Mouse (Mus musculus) monocyte, adult 2 months (primary cell): ENCODE measurements around the gene Cd52.

Experiments
- DNase-seq, 2 experiments: peaks; one replicate each; pipeline ENCODE4 v3.0.0; 2022; ENCODE audit warnings: low spot score in 2 of 2, low read depth in 1 of 2

Gene Cd52

GRCm38 (mm10) chr4:134119644-134120043 is 24.8 kb upstream of the Cd52 start:
- no peak for DNase-seq

DNA sequence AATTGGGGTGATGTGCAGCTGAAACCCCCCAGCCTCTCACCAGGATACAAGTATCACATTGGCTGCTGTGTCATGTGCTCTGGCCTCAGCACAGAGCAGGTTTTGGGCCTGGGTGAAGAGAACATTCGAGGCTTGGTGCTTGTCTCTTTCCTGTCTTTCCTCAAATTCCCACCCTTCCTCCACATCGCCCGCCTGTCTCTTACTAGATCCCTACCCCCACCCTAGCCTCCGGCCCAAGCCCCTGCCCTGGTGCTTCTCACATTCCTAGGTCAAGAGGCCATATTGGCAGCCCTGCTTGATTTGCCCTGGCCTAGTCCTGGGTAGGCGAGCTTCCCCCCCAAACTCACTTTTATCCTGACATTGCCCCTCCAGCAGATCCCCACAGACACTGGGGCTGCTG is 24.2 kb upstream of the Cd52 start:
- no peak for DNase-seq

GRCm38 (mm10) chr4:134118126-134118800 is 23.4 kb upstream of the Cd52 start:
- DNase-seq, result no peak

DNA sequence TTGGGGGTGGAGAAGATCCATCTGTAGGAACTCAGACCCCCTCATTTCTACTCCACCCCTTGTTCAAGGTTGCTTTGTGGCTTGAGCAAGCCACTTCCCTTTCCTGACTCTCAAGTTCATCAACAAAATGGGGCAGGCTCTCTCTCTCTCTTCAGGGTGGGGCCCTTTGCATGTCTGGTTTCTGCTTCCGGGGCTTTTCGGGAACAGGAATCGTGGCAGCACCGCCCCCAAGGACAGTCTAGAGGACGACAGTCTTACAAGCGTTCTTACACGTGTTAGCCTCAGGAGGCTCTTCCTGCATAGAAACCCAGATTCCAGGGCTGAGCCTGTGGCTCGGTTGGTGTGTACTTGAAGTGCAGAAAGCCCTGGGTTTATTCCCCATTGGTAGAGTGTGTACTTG is 22.1 kb upstream of the Cd52 start:
- DNase-seq, result peak; percentile 61 to 69

DNA sequence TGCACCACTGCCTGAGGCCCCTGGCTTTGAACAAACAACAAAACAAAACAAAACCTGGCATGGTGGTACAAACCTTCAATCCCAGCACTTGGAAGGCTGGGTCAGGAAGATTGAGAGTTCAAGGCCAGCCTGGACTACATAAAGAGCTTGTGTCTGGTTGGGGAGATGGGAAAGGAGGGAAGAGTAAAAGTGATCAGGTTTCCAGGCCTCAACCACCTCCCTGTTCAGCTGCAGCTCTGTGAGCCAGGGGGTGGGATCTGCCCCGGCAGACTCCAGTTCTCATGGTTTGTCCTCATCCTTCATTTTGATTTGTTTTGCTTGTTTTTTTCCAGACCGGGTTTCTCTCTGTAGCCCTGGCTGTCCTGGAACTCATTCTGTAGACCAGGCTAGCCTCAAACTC is 21.6 kb upstream of the Cd52 start:
- no peak for DNase-seq

DNA sequence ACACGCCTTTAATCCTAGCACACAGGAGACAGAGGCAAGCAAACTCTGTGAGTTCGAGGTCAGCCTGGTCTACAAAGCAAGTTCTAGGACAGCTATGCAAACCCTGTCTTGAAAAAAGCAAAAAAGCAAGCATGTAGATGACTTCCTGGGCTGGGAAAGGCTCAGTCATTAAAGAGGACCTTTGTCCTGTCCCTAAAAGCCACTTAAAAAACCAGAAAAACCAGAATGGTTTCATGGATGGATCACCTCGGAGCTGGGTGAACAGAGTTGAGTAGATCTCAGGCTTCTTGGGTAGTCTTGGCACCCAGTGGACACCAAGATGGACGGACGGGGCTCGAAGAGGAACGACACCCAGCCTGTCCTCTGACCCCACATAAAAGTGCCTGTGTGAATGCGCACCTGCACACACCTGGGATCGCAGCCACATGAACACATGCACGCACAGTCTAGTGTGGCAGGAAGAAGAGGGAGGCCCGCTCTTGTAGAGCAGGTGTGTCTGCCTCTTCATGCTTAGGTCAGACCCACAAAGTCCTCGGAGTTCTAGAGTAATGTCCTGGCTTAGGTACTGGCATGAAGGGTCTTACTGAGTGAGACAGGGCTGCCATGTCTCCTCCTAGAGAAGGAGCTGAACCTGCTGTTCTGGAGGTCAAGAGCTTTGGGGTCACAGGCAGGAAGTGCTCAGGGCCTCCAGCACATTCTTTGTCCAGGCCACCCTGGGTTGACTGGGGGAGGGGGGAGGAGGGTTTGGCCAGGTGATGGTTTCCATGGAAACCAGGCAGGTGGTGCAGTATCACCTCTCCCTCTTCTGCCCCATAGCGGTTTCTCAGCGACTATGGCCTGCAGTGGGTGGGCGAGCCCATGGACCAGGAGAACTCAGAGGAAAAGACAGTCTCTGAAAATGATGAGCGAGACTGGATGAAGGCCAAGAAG is 20.6 kb upstream of the Cd52 start:
- DNase-seq, result no peak

DNA sequence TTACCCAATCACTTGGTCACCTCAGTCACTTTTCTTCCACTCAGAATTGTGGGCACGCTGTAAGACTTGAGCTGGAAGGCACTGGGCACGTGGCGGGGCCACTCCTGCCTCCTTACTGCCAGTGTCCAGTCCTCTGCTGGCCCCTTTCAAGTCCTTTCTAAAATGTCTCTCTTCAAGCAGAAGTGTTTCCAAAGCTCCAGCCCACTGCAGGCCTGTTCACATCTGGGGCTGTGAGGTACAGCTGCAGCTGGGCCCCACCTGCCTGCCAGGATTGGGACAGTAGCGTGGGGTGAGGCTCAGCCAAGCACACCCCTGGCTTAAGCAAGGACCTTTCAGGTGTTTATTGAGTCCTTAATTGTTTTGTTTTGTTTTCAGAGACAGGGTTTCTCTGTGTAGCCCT is 19.2 kb upstream of the Cd52 start:
- no peak for DNase-seq

DNA sequence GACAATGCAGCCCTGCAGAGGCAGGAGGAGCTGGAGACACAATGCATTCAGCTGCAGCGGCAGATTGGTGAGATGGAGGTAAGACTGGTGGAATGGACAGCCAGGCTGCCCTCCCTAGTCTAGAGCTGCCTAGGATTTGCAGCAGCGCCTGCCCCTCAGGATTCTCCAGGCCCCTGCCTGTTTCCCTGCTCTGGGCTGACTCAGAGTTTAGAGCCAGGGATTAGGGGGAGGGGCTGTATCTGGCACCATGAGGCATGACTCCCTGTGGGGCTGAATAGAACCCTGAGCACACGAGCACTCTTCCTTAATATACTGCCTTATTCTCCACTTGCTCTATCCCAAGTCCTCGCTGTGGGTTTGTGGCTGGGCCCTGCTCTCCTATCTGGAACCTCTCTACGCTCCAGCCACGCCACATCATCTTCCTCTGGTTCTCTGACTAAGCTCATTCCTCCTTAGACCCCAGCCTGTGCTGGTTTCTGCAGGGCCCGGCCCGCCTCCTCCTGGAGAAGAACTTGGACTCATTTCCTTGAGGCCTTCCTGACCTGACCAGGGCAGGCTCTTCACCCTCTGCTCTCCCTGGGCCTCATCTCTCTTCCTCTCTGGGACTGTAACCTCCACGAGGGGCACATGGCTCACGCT is 18.6 kb upstream of the Cd52 start:
- no peak for DNase-seq

DNA sequence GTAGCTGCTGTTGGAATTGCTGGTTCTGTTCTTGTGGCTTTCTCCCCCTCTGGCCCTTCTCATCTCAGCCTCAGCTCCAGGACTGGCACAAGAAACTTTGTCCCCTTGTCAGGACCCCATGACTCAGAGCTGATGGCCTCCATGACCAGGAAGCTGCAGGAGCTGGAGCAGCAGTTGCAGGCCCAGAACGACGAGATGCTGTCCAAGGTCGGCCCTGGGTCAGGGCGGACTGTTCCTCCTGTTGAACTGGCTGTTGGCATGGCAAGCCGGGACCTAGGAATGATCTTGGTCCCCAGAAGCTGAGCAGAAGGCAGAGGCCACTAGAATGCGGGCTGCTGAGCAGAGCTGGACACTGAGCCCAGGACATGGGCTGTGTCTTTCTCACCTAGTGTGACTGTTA is 17.5 kb upstream of the Cd52 start:
- no peak for DNase-seq

DNA sequence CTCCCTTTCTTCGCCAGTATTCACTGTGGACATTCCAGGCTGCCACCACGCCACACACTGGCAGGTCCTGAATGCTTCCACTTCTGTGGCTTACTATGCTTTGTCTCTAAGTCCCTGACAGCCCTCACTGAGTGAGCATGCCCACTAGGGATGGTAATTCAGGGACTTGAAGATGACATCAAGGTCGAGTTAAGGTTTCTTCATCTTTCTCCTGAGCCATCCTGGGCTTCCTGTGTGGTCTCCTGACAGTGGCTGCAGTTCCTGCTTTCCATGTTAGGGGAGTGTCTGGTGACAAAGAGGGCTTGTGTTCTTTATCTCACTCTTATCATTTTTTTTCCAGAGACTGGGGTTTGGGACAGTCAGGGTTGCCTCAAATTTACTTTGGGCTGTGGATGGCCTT is 15.8 kb upstream of the Cd52 start:
- no peak for DNase-seq

DNA sequence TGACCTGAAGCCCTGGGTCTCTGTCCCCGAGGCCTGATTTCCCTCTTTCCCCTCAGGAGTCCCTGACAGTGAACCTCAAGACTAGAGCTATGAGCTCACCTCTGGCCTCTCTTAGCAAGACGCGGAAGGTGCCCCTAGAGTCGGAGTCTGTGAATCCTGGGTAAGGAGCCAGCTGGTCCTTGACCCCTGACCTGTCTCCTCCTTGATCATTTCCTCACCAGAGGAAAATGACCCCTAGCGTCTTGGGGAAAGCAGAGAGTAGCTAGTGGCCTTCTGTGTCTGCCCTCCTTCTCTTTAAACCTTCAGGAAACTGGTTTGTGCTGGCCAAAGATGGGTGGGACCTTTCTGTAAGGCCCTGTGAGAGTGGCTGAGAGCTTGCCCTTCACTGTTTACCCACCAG is 13.3 kb upstream of the Cd52 start:
- no peak for DNase-seq

DNA sequence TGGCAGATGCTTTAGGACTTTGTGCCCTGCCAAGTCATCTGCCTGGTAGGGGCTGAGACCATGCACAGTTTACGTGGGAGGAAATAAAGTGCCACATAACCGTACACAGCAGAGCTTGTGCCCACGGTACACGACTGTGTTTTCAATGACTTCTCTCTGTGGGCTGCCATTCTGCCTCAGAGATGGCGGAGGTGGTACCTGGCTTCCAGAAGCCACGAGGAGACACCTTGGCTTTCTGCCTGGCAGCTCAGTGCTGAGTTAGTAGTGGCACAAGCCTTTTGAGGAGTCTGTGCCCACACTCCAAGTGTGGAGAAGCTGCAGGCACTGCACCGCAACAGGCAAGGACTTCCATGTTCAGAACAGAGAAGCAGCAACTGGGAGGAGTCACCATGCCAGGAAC is 12.8 kb upstream of the Cd52 start:
- DNase-seq, result no peak

DNA sequence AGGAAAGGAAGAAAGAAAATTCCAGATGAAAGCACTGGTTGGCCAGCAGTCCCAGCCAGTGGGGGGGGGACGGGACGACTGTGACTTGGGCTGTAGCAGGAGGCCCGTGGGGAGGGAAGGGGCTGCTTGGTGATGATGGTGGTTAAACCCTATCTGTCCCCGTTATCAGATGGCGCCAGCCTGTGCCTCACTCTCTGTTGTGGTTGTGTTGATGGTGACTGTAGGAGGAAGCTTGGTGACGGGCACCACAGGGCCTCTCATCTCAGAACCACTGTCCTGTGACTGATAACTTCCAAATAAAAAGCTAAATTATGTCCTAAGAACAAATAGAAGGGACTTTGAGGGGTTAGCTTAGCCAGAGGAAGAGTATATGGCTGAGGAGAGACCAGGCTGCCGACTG is 11.2 kb upstream of the Cd52 start:
- DNase-seq, result no peak

- DNase-seq, result no peak
Observed at GRCm38 (mm10) chr4:134102742-134103119, 7.8 kb upstream of the Cd52 start.

DNA sequence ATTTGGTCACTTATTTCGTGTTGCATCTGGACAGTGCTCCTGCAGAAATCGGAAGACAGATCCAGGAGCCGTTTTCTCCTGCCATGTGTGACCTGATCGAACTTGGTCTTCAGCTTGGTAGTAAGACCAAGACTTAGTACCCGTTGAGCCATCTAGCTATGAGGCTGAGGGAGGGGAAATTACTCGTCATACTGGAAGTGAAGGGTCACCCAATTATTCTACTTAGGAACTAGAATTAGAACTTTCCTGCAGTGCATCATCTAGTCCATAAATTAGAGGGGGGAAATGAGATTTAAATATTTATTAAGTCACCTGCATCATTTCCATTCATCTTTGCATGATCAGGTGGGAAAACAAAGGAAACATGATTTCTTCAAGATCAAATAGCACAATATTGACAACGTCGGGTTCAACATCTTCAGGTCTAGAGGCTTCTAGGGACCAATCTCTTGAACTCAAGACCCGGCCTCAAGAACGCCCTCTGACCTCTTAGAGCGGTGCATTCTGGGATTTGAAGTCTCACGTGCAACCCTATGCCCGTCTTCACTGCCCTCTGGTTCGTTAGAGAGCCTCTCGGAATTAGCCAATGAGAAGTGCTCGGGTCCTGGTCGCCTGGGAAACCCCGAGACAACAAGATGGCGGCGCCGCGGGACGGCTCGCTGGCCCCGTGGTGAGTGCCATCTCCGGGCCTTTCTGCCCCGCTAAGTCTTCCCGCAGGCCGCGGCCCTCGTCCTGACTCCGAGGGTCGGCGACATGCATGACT is 7.3 kb upstream of the Cd52 start, which contains the start of gene Ubxn11:
Ubxn11 (plus strand) TSS at position 592 of the 763 bp plus-strand sequence.
- peak; percentile 65 to 74 for DNase-seq

- DNase-seq, result no peak
Observed at GRCm38 (mm10) chr4:134100245-134100644, 5.4 kb upstream of the Cd52 start.

DNA sequence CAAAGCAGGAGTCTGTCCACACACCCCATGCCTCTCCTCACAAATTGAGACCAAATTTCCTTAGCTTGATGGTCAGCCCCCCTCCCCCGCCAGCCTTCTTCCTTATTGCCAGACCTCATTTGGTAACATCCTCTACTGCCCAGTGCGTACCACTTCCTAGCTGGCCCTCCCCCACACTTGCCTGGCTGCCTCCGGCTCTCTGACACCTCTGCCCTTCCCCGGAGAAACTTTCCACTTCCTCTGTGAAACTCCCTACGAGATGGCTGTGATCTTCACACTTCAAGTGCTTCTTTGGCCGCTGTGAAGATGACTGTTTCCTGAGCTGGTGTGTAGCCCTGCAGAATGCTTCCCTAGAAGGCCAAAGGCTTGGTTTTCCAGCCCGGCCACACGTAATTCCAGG is 3.7 kb upstream of the Cd52 start:
- peak; percentile 84 for DNase-seq

DNA sequence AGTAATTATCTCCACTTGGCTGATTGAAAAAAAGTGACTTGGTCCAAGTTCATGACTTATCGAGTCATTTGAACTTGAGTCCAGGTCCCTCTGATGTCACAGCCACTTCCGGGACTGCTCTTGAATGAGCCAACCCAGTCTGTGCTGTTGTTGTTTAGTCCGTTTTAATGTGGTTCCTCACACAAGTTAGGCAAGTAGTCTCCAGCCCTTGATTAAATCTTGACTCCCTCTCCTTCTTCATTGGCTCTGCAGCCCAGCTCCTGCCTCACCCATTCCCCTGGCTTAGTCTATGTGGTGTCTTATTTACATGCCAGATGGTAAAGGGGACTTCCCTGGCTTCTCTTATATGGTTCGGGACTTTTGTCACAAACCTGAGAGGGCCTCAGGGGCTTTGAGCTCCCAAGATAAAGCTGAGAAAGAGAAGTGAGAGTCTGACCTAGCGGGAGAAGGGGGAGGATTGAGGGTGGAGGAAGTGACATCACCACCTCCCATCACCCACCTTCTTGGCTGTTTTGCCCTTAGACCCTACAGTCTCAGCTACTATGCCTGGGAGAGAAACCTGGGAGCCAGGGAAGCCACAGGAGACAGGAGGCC is 2.2 kb upstream of the Cd52 start:
- DNase-seq, result peak; percentile 72 to 78

DNA sequence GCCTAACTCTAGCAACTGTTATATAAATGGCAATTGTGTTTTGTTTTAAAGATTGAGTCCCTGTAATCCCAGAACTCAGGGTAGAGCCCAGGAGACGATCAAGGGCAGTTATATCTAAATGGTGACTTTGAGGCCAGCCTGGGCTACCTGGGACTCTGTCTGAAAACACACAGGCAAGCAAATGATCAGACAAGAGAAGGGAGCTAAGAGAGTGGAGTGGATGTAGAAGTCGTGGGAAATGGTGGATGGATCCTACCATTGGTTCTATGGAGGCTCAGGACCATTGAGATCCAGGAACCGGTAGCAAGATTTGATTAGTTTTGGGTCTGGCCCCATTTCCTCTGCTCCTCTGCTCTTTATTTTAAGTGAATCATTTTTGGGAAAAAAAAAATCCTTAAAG is 1.2 kb upstream of the Cd52 start:
- no peak for DNase-seq

DNA sequence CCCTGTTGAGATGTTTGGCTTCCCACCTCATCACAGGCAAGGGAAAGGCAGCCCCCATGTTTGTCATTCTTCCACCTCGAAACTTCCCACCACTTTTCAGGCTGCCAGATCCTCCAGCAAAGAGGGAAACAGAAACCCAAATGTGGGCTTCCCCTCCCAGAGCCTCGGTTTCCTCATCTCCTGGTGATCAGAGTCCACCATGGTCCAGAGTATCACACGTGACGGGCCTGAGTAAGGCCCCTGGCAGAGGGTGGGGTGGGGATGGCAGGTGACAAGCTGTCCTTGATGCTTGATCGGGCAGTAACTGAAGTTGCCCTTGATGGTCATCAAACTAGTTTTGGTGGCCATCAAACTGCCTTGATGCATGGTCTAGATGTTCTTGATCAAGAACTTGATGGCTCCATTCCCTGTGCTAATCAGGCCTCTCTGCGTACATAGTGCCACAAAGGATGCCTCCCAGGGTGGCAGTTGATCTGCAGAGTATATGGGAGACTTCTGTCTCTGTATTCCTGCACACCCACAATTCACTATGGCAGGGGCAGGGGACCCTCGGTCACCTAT is 798 bp downstream of the Cd52 start:
- no peak for DNase-seq
